Mouse (Mus musculus) testis, adult 2 months (tissue): ENCODE results near the gene Gm5475.

Experiments
- CTCF ChIP-seq: fragments of 200-500 bp; IDR thresholded peaks from 2 replicates; pipeline ENCODE4 v1.5.1; 2012; ENCODE audit warnings: low read depth, mild to moderate bottlenecking, inconsistent platforms, low read length, moderate library complexity; ENCODE audit not compliant: control insufficient read depth, insufficient read depth, insufficient replicate concordance
- POLR2A ChIP-seq: fragments of 200-500 bp; IDR thresholded peaks from 2 replicates; pipeline ENCODE4 v1.6.1; 2012; ENCODE audit warnings: low read depth, mild to moderate bottlenecking, inconsistent platforms, low read length, moderate library complexity; ENCODE audit not compliant: control insufficient read depth

DNA sequence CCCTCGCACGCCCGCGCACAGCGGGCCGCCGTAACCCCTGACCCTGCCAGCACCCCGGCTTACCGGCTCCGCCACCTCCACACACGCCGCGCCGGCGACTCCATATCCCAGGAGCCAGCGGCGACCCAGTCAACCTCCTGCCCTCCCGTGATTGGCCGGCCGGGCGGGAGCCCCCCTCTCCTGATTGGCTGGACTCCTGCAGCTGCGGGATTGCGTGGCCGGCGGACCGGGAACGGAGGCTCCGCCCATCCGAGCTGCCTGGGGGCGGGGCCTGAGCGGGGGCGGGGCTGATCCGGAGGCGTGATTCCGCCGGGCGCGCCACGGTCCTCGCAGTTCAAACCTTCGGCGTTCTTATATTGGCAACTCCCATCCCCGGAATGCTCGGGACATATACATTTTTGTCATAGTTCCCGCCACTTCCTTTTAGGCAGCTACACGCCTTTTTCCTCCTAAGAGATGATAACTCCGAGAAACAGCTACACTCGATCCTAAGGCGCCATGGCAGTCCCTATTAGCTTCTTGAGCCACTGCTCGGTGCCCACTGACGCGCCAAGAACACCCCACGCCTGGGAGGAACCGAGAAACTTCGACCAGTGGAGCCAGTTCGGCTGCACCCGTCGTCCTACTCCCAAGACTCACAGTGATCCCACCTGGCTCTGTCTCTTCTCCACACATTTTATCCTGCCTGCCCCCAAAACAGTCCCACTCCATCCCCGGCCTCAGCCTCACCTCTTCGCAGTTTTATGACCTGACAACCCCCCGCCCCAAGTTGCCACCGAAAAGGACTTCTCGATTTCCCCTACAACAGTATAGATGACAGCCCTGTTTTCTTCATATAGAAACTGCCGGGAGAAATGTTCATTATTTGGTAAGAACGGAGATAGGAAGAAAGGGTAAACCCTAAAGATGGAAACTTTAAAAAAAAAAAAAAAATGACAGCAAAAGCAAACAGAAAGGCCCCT is 1.2 kb downstream of the Gm5475 start:
- no peak for TF ChIP-seq CTCF
- TF ChIP-seq POLR2A, result peak; percentile 88
